Mouse (Mus musculus) left cerebral cortex, postnatal 14 days (tissue): ENCODE results near the gene Acad10. TPM values are rescaled to one million over a fixed set of nuclear protein-coding genes. Genes with fewer than 3 reads are reported as not detected.

Experiments used
- DNase-seq, 2 experiments: peaks; one replicate each; pipeline ENCODE4 v3.0.0; 2021 to 2022; ENCODE audit warnings: low spot score in 2 of 2, mixed read lengths in 1 of 2
- intact Hi-C: fragments of 180-260 bp; cut with DNase I; formaldehyde crosslinking; loops from one replicate; pipeline ENCODE4 v1.15.1; 2025
- total RNA-seq, 2 experiments: library from RNA; stranded (reverse); gene quantifications; 2 replicates each; pipeline ENCODE4 v1.2.3; 2021

Gene Acad10
- total RNA-seq, 2 experiments from 2014 or later, result 3.1 to 3.3 TPM

- intact Hi-C loops, result no loop called here
- DNase-seq, result peak; percentile 73 to 77
Measured at GRCm38 (mm10) chr5:121583765-121584501, 76.4 kb downstream of the Acad10 start.

GRCm38 (mm10) chr5:121581945-121582344 is 78.4 kb downstream of the Acad10 start:
- no peak for DNase-seq
- intact Hi-C loops, result no loop called here

- DNase-seq, result no peak
- intact Hi-C loops, result no loop called here
Measured at GRCm38 (mm10) chr5:121576927-121577488, 83.3 kb downstream of the Acad10 start.

- intact Hi-C loops, result no loop called here
- DNase-seq, result no peak
Measured at GRCm38 (mm10) chr5:121575867-121576266, 84.4 kb downstream of the Acad10 start.

GRCm38 (mm10) chr5:121574145-121574544 is 86.2 kb downstream of the Acad10 start:
- DNase-seq, result no peak
- intact Hi-C loops, result no loop called here

Other genes starting within 250 kb of the Acad10 start
- gene Tmem116, start 208.6 kb downstream of the Acad10 start, total RNA-seq, result 1 to 10 TPM; 5.7 to 6.8 TPM
- 100 to 1,000 TPM; 152 to 170 TPM for gene Erp29, start 208.0 kb downstream of the Acad10 start, total RNA-seq
- not detected for gene Adam1b, start 157.1 kb downstream of the Acad10 start, total RNA-seq
- gene Adam1a, start 115.0 kb downstream of the Acad10 start, total RNA-seq, result 1 to 10 TPM; 7.4 to 9.0 TPM
- gene Gm42878, start 115.0 kb downstream of the Acad10 start, total RNA-seq, result not detected
- gene Mapkapk5, start 114.6 kb downstream of the Acad10 start, total RNA-seq, result 10 to 100 TPM; 78.9 to 82.4 TPM
- gene Aldh2, start 66.7 kb downstream of the Acad10 start, total RNA-seq, result 10 to 100 TPM; 77.4 to 87.7 TPM
- gene Acad12, start 41.6 kb downstream of the Acad10 start, total RNA-seq, result 1 to 10 TPM; 5.0 to 5.5 TPM
- gene Brap, start within 50 bp of the Acad10 start, total RNA-seq, result 10 to 100 TPM; 55.0 to 59.1 TPM
- 100 to 1,000 TPM; 256 TPM for gene Atxn2, start 50.8 kb upstream of the Acad10 start, total RNA-seq
- gene Sh2b3, start 177.1 kb upstream of the Acad10 start, total RNA-seq, result 10 to 100 TPM; 20.3 to 20.4 TPM
- gene Pheta1, start 188.5 kb upstream of the Acad10 start, total RNA-seq, result 10 to 100 TPM; 10.3 to 12.6 TPM